Mouse (Mus musculus): ENCODE data around the gene Baiap2.

DNA sequence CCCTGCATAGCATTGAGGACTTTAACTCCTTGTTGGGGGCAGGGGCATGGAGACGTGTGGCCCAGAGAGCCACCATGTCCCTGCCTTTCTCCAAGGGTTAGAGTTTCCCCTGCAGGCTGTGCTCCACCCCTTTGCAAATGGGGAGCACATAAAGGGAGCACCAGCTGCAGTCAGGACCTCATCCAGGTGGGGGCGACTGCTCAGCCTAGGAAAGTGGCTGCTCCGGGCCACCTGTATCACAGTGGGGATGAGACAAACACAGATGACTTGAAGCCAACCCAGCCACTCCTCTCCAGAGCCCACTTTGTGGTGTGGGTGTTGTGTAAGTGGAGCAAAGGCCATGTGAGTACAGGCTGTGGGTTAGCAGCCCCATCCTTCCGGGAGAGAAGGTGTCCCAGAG lies 41.4 kb upstream of the Baiap2 start:
- TF ChIP-seq CTCF (IDR thresholded peaks at IDR 0.05; ENCODE audit: borderline replicate concordance, insufficient read depth, low read length) = no peak
- TF ChIP-seq POLR2A (IDR thresholded peaks at IDR 0.05; ENCODE audit: low read depth, low read length) = no peak
